Mouse (Mus musculus) hindbrain, embryonic 14.5 days (tissue): ENCODE measurements around the gene Ncs1. TPM values are rescaled to one million over a fixed set of nuclear protein-coding genes. Genes with fewer than 3 reads are reported as not detected.

Experiments
- ATAC-seq: fragments of 200-750 bp; cut with Nextera tagmentation; 2 replicates; pipeline ENCODE4 v1.8.0; 2017; ENCODE audit warnings: moderate number of reproducible peaks, mild to moderate bottlenecking, moderate TSS enrichment, moderate library complexity; ENCODE audit not compliant: low FRiP score
- DNase-seq: peaks from one replicate; pipeline ENCODE4 v3.0.0-alpha.2; 2015; ENCODE audit warnings: low spot score
- H3K27ac ChIP-seq: fragments of 300-500 bp; sonication (generic); 2 replicates; pipeline ENCODE4 v1.5.1; 2014; ENCODE audit warnings: mild to moderate bottlenecking, moderate library complexity
- H3K27me3 ChIP-seq: fragments of 300-500 bp; sonication (generic); 2 replicates; pipeline ENCODE4 v1.6.1; 2014; ENCODE audit warnings: mild to moderate bottlenecking, low read length, mixed read lengths; ENCODE audit not compliant: control insufficient read depth, insufficient read depth
- H3K36me3 ChIP-seq: fragments of 300-500 bp; sonication (generic); replicated peaks from 2 replicates; pipeline ENCODE4 v1.6.1; 2014; ENCODE audit not compliant: control insufficient read depth, insufficient read depth
- H3K4me1 ChIP-seq: fragments of 300-500 bp; sonication (generic); replicated peaks from 2 replicates; pipeline ENCODE4 v1.6.1; 2014; ENCODE audit warnings: antibody characterized with exemption, low read length, mixed read lengths; ENCODE audit not compliant: control insufficient read depth, insufficient read depth
- H3K4me2 ChIP-seq: fragments of 300-500 bp; sonication (generic); replicated peaks from 2 replicates; pipeline ENCODE4 v1.6.1; 2014; ENCODE audit warnings: mild to moderate bottlenecking, moderate library complexity
- H3K4me3 ChIP-seq: fragments of 300-500 bp; sonication (generic); replicated peaks from 2 replicates; pipeline ENCODE4 v1.5.1; 2014; ENCODE audit warnings: mild to moderate bottlenecking, low read length
- H3K9ac ChIP-seq: fragments of 300-500 bp; sonication (generic); 2 replicates; pipeline ENCODE4 v1.6.1; 2014
- H3K9me3 ChIP-seq: fragments of 300-500 bp; sonication (generic); 2 replicates; pipeline ENCODE4 v1.6.1; 2016; ENCODE audit warnings: low read length; ENCODE audit not compliant: control insufficient read depth
- WGBS: fragments of 180-500 bp; shearing (Covaris S2); extraction: QIAGEN DNeasy Blood & Tissue Kit; methylation state at CpG from one replicate; pipeline ENCODE4 v1.1.7; 2014; 5-methylcytosine and 5-hydroxymethylcytosine counted together
- polyA plus RNA-seq: library from polyadenylated mRNA; unstranded; fragments of >200 nt; fragmentation: Nextera tagmentation; extraction: Ambion mirVana; gene quantifications from 2 replicates; pipeline ENCODE4 v1.2.1, GENCODE M21; 2014

The Ncs1 gene
- polyA plus RNA-seq, 1 experiment from 2014 or later, result 213 TPM

- no peak overlapping the region for H3K27ac ChIP-seq
- no peaks in the 10 kb centered on the region for H3K36me3 ChIP-seq
- no peak overlapping the region for H3K9ac ChIP-seq
- no peaks in the 10 kb centered on the region for H3K27me3 ChIP-seq
- 70% methylated on average over 1 of the region's 1 CpGs for WGBS
- H3K4me3 ChIP-seq, result no peak overlapping the region
- no peak for ATAC-seq
- H3K4me1 ChIP-seq, result no peaks in the 10 kb centered on the region
- 0 out of 2 replicates have a peak, but pooled peaks cover 5% of the 10 kb centered on the region for H3K9me3 ChIP-seq
- DNase-seq, result no peak
- H3K4me2 ChIP-seq, result no peak overlapping the region
Measured at GRCm38 (mm10) chr2:31228768-31229311, 16.8 kb upstream of the Ncs1 start.

GRCm38 (mm10) chr2:31239203-31239696, 6.4 kb upstream of the Ncs1 start:
- Histone ChIP-seq H3K4me2 (peak overlapping the region; percentile 37), H3K9ac (no peak overlapping the region)
- ATAC-seq, result no peak

DNA sequence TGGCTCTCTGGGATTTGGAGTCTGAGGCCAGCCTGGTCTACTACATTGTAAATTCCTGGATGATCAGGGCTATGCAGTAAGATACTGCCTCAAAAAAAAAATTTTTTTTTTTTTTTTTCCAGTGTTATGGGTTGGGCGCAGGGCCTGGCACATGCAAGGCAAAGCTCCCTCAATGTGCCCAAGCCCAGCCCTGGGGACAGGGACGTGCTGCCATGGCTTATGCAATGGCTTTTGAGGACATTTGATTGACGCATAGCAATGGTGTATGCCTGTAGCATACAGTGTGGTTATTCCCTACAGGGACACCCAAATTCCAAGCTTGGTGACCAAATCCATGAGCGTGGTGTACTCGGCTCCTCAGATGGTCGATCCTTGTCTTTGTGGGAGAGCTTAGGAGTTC, 5.8 kb upstream of the Ncs1 start:
- Histone ChIP-seq H3K27ac (no peak overlapping the region), H3K9ac (no peak overlapping the region), H3K27me3 (peaks cover 4% of the 10 kb centered on the region; the same call in 1 of the 2 replicates), H3K36me3 (no peaks in the 10 kb centered on the region), H3K9me3 (no peaks in the 10 kb centered on the region), H3K4me2 (0 out of 2 replicates have a peak overlapping the region, but pooled peaks have one; percentile 37), H3K4me1 (peaks cover 6% of the 10 kb centered on the region; the same call in 1 of the 2 replicates), H3K4me3 (no peak overlapping the region)
- 85% methylated on average over 6 of the region's 6 CpGs for WGBS
- ATAC-seq (no peak), DNase-seq (no peak)

More at GRCm38 (mm10) chr2:31239203-31239696, 6.4 kb upstream of the Ncs1 start:
- 46% methylated on average over 23 of the region's 23 CpGs for WGBS
- Histone ChIP-seq H3K27ac (no peak overlapping the region), H3K27me3 (peaks cover 4% of the 10 kb centered on the region; the same call in 1 of the 2 replicates), H3K9me3 (no peaks in the 10 kb centered on the region), H3K36me3 (no peaks in the 10 kb centered on the region), H3K4me3 (no peak overlapping the region; the same call in 1 of the 2 replicates), H3K4me1 (0 out of 2 replicates have a peak, but pooled peaks cover under 1% of the 10 kb centered on the region)
- DNase-seq, result no peak

DNA sequence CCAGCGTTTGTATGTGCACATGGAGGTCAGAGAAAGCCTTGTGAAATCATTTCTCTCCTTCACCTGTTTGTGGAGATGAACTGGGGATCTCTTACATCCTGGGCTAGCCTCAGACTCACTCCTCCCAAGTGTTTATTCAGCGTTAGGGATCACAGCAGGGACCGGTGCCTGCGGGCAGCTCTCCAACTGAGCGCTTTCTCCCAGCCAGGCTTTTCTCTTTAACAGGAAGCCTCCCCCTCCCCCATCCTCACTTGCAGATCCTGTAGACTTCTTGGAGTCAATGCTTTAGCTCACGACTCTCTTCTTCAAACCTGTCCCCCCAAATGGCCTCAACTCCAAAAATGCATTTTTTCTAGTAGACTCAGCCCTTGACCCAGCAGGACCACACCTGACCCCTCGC, 4.0 kb upstream of the Ncs1 start:
- WGBS, result 9% methylated on average over 7 of the region's 7 CpGs
- Histone ChIP-seq H3K36me3 (no peaks in the 10 kb centered on the region), H3K4me3 (no peak overlapping the region), H3K27ac (no peak overlapping the region), H3K9ac (no peak overlapping the region), H3K4me2 (no peak overlapping the region), H3K27me3 (peaks cover 4% of the 10 kb centered on the region; the same call in 1 of the 2 replicates), H3K4me1 (peaks cover 13% of the 10 kb centered on the region; the same call in 1 of the 2 replicates), H3K9me3 (no peaks in the 10 kb centered on the region)
- no peak for ATAC-seq
- DNase-seq, result no peak

GRCm38 (mm10) chr2:31244216-31244615, 1.4 kb upstream of the Ncs1 start:
- H3K9ac ChIP-seq, result no peak overlapping the region
- no peak overlapping the region for H3K4me3 ChIP-seq
- no peak overlapping the region for H3K27ac ChIP-seq
- H3K4me1 ChIP-seq, result peaks cover 33% of the 10 kb centered on the region
- no peaks in the 10 kb centered on the region for H3K9me3 ChIP-seq
- ATAC-seq, result no peak
- DNase-seq, result no peak
- no peak overlapping the region for H3K4me2 ChIP-seq
- 0 out of 2 replicates have a peak, but pooled peaks cover 7% of the 10 kb centered on the region for H3K36me3 ChIP-seq
- WGBS, result 78% methylated on average over 8 of the region's 8 CpGs
- peaks cover 4% of the 10 kb centered on the region; the same call in 1 of the 2 replicates for H3K27me3 ChIP-seq

- H3K4me2 ChIP-seq, result peak overlapping the region; percentile 71
- H3K27me3 ChIP-seq, result peaks cover 4% of the 10 kb centered on the region; the same call in 1 of the 2 replicates
- peak overlapping the region; percentile 65 for H3K4me3 ChIP-seq
- DNase-seq (no peak), ATAC-seq (no peak)
- H3K9me3 ChIP-seq, result no peaks in the 10 kb centered on the region
- H3K27ac ChIP-seq, result peak overlapping the region; percentile 91
- peaks cover 37% of the 10 kb centered on the region for H3K4me1 ChIP-seq
- H3K9ac ChIP-seq, result peak overlapping the region; percentile 81
- 14% methylated on average over 5 of the region's 5 CpGs for WGBS
- H3K36me3 ChIP-seq, result peaks cover 10% of the 10 kb centered on the region; the same call in 1 of the 2 replicates
Measured at GRCm38 (mm10) chr2:31245051-31245450, 572 bp upstream of the Ncs1 start.

DNA sequence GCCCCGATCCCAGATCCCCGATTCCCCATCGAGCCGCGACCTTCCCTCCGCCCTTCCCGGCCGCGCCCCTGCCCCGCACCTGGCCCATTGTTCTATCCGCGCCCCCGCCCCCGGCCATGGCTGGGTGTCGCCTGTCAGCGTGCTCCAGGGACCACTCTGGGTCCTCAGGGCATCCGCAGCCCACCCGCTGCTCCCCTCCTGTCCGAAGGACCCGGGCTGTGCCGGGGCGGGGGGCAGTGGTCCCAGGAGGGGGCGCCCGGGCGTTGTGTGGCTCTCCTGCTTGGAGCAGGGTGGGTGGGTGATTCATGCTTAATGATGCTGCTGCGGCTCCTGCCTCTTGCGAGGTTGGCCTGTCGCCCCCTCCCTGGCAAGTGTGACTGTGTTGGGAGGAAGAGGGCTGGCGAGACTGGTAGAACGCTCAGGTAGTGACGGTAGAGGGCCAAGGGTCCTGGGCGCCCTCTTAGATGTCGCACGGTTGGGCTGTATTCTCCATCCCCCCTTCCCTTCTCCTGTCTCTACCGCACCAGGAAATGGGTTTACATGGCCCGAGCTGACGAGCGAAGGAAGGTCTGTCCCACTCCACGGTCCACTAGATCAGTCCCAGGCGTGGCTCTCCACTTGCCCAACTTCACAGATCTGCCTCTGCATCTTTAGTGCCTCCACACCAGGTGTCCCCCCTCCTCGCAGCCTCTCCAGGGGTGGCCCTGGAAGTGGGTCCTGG, 788 bp downstream of the Ncs1 start:
- Histone ChIP-seq H3K4me1 (peaks cover 43% of the 10 kb centered on the region), H3K4me3 (peak overlapping the region; percentile 65), H3K4me2 (peak overlapping the region; percentile 71), H3K36me3 (peaks cover 10% of the 10 kb centered on the region; the same call in 1 of the 2 replicates), H3K27ac (peak overlapping the region; percentile 91), H3K9ac (peak overlapping the region; percentile 81), H3K27me3 (peaks cover 4% of the 10 kb centered on the region; the same call in 1 of the 2 replicates), H3K9me3 (no peaks in the 10 kb centered on the region)
- WGBS, result 1% methylated on average over 38 of the region's 41 CpGs
- no peak for DNase-seq
- peak; percentile 41 for ATAC-seq

- Histone ChIP-seq H3K4me2 (no peak overlapping the region), H3K4me3 (no peak overlapping the region), H3K9ac (no peak overlapping the region), H3K4me1 (peaks cover 43% of the 10 kb centered on the region), H3K9me3 (no peaks in the 10 kb centered on the region), H3K27ac (no peak overlapping the region), H3K27me3 (no peaks in the 10 kb centered on the region), H3K36me3 (peaks cover 10% of the 10 kb centered on the region; the same call in 1 of the 2 replicates)
- ATAC-seq (no peak), DNase-seq (no peak)
- 93% methylated on average over 6 of the region's 6 CpGs for WGBS
Measured at GRCm38 (mm10) chr2:31248856-31249255, 3.2 kb downstream of the Ncs1 start.

DNA sequence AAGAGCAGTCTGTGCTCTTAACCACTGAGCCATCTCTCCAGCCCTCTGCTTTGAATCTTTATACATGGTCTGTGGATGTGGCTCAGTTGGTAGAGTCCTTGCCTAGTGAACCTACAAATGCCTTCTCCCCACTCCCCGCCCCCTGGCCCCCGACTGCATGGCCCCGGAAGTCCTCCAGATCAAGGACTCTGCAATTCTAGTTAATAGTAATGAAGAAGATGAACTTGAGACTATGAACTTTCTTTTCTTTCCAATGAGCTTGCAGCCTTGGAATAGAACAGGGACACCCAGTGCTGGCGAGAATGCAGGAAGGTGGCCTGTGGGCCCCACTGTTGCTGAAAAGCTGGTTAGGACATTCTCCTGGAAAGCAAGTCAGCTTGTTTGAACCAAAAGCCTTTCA, 6.5 kb downstream of the Ncs1 start:
- Histone ChIP-seq H3K4me2 (no peak overlapping the region), H3K4me1 (peaks cover 51% of the 10 kb centered on the region)
- no peak for ATAC-seq

More for the DNA sequence above, 6.5 kb downstream of the Ncs1 start:
- no peak overlapping the region for H3K4me3 ChIP-seq
- no peak overlapping the region for H3K9ac ChIP-seq
- H3K9me3 ChIP-seq, result no peaks in the 10 kb centered on the region
- H3K27ac ChIP-seq, result no peak overlapping the region
- H3K27me3 ChIP-seq, result no peaks in the 10 kb centered on the region
- 96% methylated on average over 4 of the region's 4 CpGs for WGBS
- peaks cover 10% of the 10 kb centered on the region; the same call in 1 of the 2 replicates for H3K36me3 ChIP-seq
- no peak for DNase-seq
